Mouse (Mus musculus) ES-E14 (cell line): ENCODE results near the gene Lpin2. TPM values are rescaled to one million over a fixed set of nuclear protein-coding genes. Genes with fewer than 3 reads are reported as not detected.

ENCODE experiments used
- DNase-seq: peaks from one replicate; pipeline ENCODE4 v3.0.0-alpha.2; 2013; ENCODE audit warnings: low read depth, low spot score
- H3K27ac ChIP-seq: 2 replicates; pipeline ENCODE4 v1.5.1; 2012; ENCODE audit warnings: low read depth, mild to moderate bottlenecking, low read length, moderate library complexity, mixed read lengths; ENCODE audit not compliant: poor library complexity, insufficient read depth, severe bottlenecking
- H3K36me3 ChIP-seq: 2 replicates; pipeline ENCODE4 v1.6.1; 2012; ENCODE audit warnings: mild to moderate bottlenecking, low read length, moderate library complexity, mixed read lengths; ENCODE audit not compliant: control insufficient read depth, poor library complexity, insufficient read depth, severe bottlenecking
- H3K4me1 ChIP-seq, 2 experiments: fragments of 150-350 bp in 1 of 2; sonication (generic) in 1 of 2; 2 replicates each; pipeline ENCODE4 v1.6.1; 2012; ENCODE audit warnings: low read length in 2 of 2, mild to moderate bottlenecking in 1 of 2, mixed read lengths in 1 of 2; ENCODE audit not compliant: control insufficient read depth in 2 of 2, insufficient read depth in 2 of 2, poor library complexity in 1 of 2
- H3K4me3 ChIP-seq, 2 experiments: fragments of 150-350 bp in 1 of 2; sonication (generic) in 1 of 2; 2 replicates each; pipeline ENCODE4 v1.5.1; 2012; ENCODE audit warnings: low read length in 2 of 2, low read depth in 1 of 2, mild to moderate bottlenecking in 1 of 2, mixed read lengths in 1 of 2; ENCODE audit not compliant: insufficient read depth in 1 of 2, poor library complexity in 1 of 2, severe bottlenecking in 1 of 2
- H3K9ac ChIP-seq: 2 replicates; pipeline ENCODE4 v1.6.1; 2012; ENCODE audit warnings: low read depth, mild to moderate bottlenecking, low read length, mixed read lengths; ENCODE audit not compliant: poor library complexity, insufficient read depth, severe bottlenecking
- H3K9me3 ChIP-seq: fragments of 150-350 bp; sonication (generic); 2 replicates; pipeline ENCODE4 v1.6.1; 2012; ENCODE audit warnings: low read depth, mild to moderate bottlenecking, low read length; ENCODE audit not compliant: control insufficient read depth, insufficient read depth
- CHD2 ChIP-seq: IDR thresholded peaks from 2 replicates; pipeline ENCODE4 v1.6.1; 2014; ENCODE audit warnings: mild to moderate bottlenecking, low read depth, low read length, inconsistent platforms
- HCFC1 ChIP-seq: IDR thresholded peaks from 2 replicates; pipeline ENCODE4 v1.6.1; 2012; ENCODE audit warnings: low read length, inconsistent platforms, borderline replicate concordance; ENCODE audit not compliant: insufficient read depth
- MAFK ChIP-seq: IDR thresholded peaks from 2 replicates; pipeline ENCODE4 v1.6.1; 2014; ENCODE audit warnings: mild to moderate bottlenecking, low read depth, low read length, inconsistent platforms; ENCODE audit not compliant: insufficient read depth
- ZC3H11A ChIP-seq: IDR thresholded peaks from 2 replicates; pipeline ENCODE4 v1.6.1; 2012; ENCODE audit warnings: low read depth, mild to moderate bottlenecking, inconsistent platforms, low read length, borderline replicate concordance
- ZNF384 ChIP-seq: IDR thresholded peaks from 2 replicates; pipeline ENCODE4 v1.6.1; 2012; ENCODE audit warnings: low read depth, low read length, inconsistent platforms
- in situ Hi-C, 2 experiments: fragments of 600-800 bp; cut with MboI; formaldehyde crosslinking; loops; one replicate each; pipeline ENCODE4 v1.15.1; 2025; ENCODE audit warnings: low sequenced_read_pairs in 2 of 2, inconsistent platforms in 1 of 2; ENCODE audit not compliant: unreplicated experiment in 2 of 2
- total RNA-seq: library from RNA; depleted of rRNA; stranded (reverse); fragments of 300-350 nt; gene quantifications from 2 replicates; pipeline ENCODE4 v1.2.3, GENCODE M21; 2012

Gene Lpin2
- total RNA-seq, 1 experiment: 12.6 TPM

DNA sequence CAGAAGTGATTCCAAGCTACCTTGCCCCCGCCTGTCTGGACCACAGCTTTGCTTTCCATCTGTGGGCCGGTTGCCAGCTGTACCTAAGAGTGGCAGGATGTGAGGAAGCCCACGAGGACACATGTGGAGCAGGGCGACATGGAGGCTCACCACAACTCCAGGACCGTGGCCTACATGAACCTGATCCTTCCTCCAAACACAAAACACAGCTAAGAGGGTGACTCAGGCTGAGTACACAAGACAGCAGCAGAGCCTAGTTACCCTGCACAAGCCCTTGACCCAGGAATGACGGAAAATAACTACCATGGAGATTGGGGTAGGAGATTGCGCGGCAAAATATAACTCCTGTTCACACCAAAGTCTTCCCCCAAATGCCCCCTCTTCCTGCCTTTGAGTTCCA, 85.0 kb downstream of the Lpin2 start:
- H3K4me1 ChIP-seq: no peaks in the 10 kb centered on the region
- TF ChIP-seq MAFK (no peak), ZC3H11A (no peak), HCFC1 (no peak)
- in situ Hi-C loops: no loop called here
- no peak overlapping the region for H3K9ac ChIP-seq
- no peak overlapping the region; the same call in 1 of the 2 replicates for H3K27ac ChIP-seq
- no peak overlapping the region for H3K4me3 ChIP-seq
- no peak for DNase-seq
- no peaks in the 10 kb centered on the region for H3K9me3 ChIP-seq
- H3K36me3 ChIP-seq: no peaks in the 10 kb centered on the region

DNA sequence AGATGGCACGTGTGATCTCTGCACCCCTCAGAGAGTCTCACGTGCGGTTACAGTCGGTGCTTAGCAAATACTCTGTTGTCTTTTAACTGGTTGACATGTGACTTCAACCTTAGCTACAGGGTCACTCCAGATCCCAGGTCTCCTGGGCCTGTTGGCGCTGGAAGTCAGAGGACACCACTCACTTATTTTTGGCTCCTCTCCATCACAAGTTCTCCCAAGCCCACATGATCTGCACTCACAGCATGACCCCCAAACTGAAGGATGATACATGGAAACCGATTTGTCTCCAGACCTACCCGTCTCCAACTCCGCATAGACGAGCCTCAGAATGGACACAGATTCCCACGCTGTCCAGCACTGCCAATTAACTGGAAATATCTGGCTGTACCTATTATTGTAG, 85.8 kb downstream of the Lpin2 start:
- in situ Hi-C loops: no loop called here
- Histone ChIP-seq H3K4me1 (no peaks in the 10 kb centered on the region), H3K9me3 (no peaks in the 10 kb centered on the region), H3K9ac (no peak overlapping the region), H3K36me3 (no peaks in the 10 kb centered on the region), H3K4me3 (no peak overlapping the region), H3K27ac (no peak overlapping the region)
- TF ChIP-seq ZC3H11A (no peak), ZNF384 (no peak), CHD2 (no peak), MAFK (no peak), HCFC1 (no peak)
- DNase-seq: no peak

DNA sequence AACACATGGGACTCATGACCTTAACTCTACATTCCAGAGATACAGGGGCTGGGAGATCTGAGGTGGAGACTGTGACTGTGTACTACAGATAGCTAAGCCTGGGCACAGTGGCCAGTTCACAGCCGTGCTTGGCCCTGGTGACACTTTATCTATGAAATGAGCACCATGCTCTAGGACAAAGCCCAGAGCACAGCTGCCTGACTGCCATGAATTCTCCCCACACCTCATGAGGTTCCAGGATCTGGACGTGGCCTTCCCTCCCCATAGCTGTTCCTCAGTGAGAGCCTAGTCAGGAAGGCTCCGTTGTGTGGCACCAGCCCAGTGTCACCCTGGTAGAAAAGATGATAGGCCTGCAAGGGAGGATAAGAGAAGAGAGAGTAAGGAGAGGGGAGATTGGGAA, 86.2 kb downstream of the Lpin2 start:
- H3K4me3 ChIP-seq: no peak overlapping the region
- no peak overlapping the region for H3K27ac ChIP-seq
- in situ Hi-C loops: no loop called here
- no peak overlapping the region for H3K9ac ChIP-seq
- DNase-seq: no peak
- no peaks in the 10 kb centered on the region for H3K36me3 ChIP-seq
- H3K9me3 ChIP-seq: no peaks in the 10 kb centered on the region
- TF ChIP-seq MAFK (no peak), ZNF384 (no peak), CHD2 (no peak), HCFC1 (no peak), ZC3H11A (no peak)
- no peaks in the 10 kb centered on the region for H3K4me1 ChIP-seq

DNA sequence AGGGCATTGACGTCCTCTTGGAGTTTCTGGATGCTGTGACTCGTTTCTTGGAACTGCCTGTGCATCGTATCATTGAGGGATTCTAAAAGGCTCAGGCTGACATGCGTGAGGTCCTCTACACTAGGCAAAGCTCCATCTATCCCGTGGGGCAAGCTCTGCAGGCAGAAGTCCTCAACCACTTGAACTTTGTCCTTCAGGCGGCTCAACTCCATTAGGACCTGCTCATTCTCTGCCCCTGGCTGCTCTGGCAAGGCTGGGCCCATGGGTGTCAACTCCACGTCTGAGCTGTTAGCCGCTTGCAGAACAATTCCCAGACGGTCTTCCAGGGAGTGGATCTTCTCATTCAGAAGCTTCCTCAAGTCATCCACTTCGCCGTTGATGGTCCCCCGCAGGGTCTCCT, 91.5 kb downstream of the Lpin2 start:
- in situ Hi-C loops: no loop called here
- Histone ChIP-seq H3K4me1 (no peaks in the 10 kb centered on the region), H3K36me3 (no peaks in the 10 kb centered on the region), H3K4me3 (no peak overlapping the region), H3K27ac (no peak overlapping the region), H3K9me3 (no peaks in the 10 kb centered on the region), H3K9ac (no peak overlapping the region)
- TF ChIP-seq ZC3H11A: no peak
- TF ChIP-seq HCFC1: no peak
- no peak for TF ChIP-seq CHD2
- no peak for TF ChIP-seq ZNF384
- no peak for TF ChIP-seq MAFK
- no peak for DNase-seq

DNA sequence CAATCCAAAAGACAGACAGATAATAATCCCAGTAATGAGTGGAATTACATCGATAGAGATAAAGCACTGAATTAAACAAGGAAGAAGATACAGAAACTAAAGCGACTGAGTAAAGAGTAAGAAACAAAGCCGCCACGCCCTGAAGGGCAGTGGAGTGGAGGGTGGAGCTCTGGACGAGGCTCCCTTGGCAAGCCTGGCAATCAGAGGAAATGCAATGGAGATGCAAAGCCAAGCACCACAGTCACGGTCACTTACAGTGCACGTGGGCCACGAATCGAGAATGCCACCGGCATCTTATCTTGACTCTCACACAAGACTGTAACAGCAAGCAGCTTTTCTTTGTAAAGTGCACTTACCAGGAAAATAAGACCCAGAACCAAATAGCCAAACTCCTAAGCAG, 94.4 kb downstream of the Lpin2 start:
- H3K4me3 ChIP-seq: no peak overlapping the region
- no peak overlapping the region for H3K27ac ChIP-seq
- no peak overlapping the region for H3K9ac ChIP-seq
- H3K4me1 ChIP-seq: no peaks in the 10 kb centered on the region
- no peak for DNase-seq
- in situ Hi-C loops: no loop called here
- no peaks in the 10 kb centered on the region for H3K9me3 ChIP-seq
- no peak for TF ChIP-seq CHD2
- TF ChIP-seq ZC3H11A: no peak
- no peak for TF ChIP-seq MAFK
- H3K36me3 ChIP-seq: no peaks in the 10 kb centered on the region
